Comparison of ENCODE assay signal across 8 mouse cellular contexts in genomic region chr6:72414076-72414756, GRCm38 (mm10). TPM values are rescaled to one million over a fixed set of nuclear protein-coding genes. Genes with fewer than 3 reads are reported as not detected.
A peak's percentile ranks its signal among the peaks of the same experiment; 100 is the strongest.
DNase-seq lines count a peak whose midpoint lies in the region; ATAC-seq lines count a peak whose summit lies in the region.

TSS of gene Ggcx (plus strand) at chr6:72414308.

- H3K4me2 ChIP-seq in intestine, embryonic 14.5 days (ENCODE audit: low read length): peak within 1 kb of the TSS; percentile 88

- H3K4me1 ChIP-seq in intestine, embryonic 14.5 days (replicated peaks; ENCODE audit: control insufficient read depth, insufficient read depth, low read length): peaks cover 15% of the 10 kb centered on the region

- 1% methylated on average over 32 of the region's 33 CpGs for WGBS in intestine, embryonic 14.5 days

- peak within 1 kb of the TSS; percentile 86 for H3K9ac ChIP-seq in intestine, embryonic 14.5 days (ENCODE audit: low read length)

- peak within 1 kb of the TSS; percentile 88 for H3K4me3 ChIP-seq in intestine, embryonic 14.5 days (ENCODE audit: low read depth, low read length)

- DNase-seq in adipocyte (ENCODE audit: low spot score): peak; percentile 95
- peak; percentile 98 for DNase-seq in embryo, embryonic 10 days (ENCODE audit: low spot score)
- peak; percentile 97 for DNase-seq in gastrocnemius, postnatal 14 days
- peak; percentile 97 for DNase-seq in intestine, embryonic 14.5 days (ENCODE audit: low spot score)
- peak; percentile 90 to 91 for DNase-seq in left cerebral cortex, postnatal 14 days (ENCODE audit: low spot score in 2 of 2)
- DNase-seq in mesoderm, embryonic 11.5 days (ENCODE audit: low read depth, low spot score): peak; percentile 96
- peak; percentile 92 for DNase-seq in right cerebral cortex, postnatal 36 days (ENCODE audit: low spot score in 2 of 2)
- DNase-seq in yolk sac, embryonic 10.5 days (ENCODE audit: low spot score): peak; percentile 95

- H3K36me3 ChIP-seq in intestine, embryonic 14.5 days (ENCODE audit: control insufficient read depth, insufficient read depth, low read length): peaks cover 22% of the 10 kb centered on the region

- H3K27me3 ChIP-seq in intestine, embryonic 14.5 days (replicated peaks; ENCODE audit: control insufficient read depth, insufficient read depth, low read length): no peaks in the 10 kb centered on the region

- peak; percentile 98 for ATAC-seq in intestine, embryonic 14.5 days (replicated peaks; ENCODE audit: low FRiP score, low TSS enrichment, low read depth)

- H3K27ac ChIP-seq in intestine, embryonic 14.5 days (ENCODE audit: low read depth): peak within 1 kb of the TSS; percentile 43; the same call in 1 of the 2 replicates

- intact Hi-C loops in gastrocnemius, postnatal 14 days (cut with DNase I; ENCODE audit: low total_unique reads): no loop called here
- intact Hi-C loops in left cerebral cortex, postnatal 14 days (cut with DNase I): no loop called here

- no peaks in the 10 kb centered on the region for H3K9me3 ChIP-seq in intestine, embryonic 14.5 days (ENCODE audit: control insufficient read depth, low read length)

RNA-seq across cellular contexts. Expression of gene Ggcx, which starts in this region (rescaled TPM):
- total RNA-seq in gastrocnemius, postnatal 14 days (2021): 10 to 100 TPM; 15.0 to 15.5 TPM
- polyA plus RNA-seq in intestine, embryonic 14.5 days (2014; fragmentation: Nextera tagmentation; extraction: Ambion mirVana): 12.8 and 17.7 TPM in 2 replicates
- total RNA-seq in left cerebral cortex, postnatal 14 days (2021): 10 to 100 TPM; 22.3 to 23.1 TPM

Comparison
In these comparisons a context has a peak if more than half of its experiments do, and no peak if none do; other contexts are left out.
1. Peak in every context shown above with its lines: DNase-seq, ATAC-seq, H3K4me3 ChIP-seq and H3K27ac ChIP-seq.